Mouse (Mus musculus): ENCODE results near the gene Dennd2c. TPM values are rescaled to one million over a fixed set of nuclear protein-coding genes. Genes with fewer than 3 reads are reported as not detected.

Dennd2c gene
- polyA plus RNA-seq, 1 experiment from 2014 or later = 3.6 TPM

DNA sequence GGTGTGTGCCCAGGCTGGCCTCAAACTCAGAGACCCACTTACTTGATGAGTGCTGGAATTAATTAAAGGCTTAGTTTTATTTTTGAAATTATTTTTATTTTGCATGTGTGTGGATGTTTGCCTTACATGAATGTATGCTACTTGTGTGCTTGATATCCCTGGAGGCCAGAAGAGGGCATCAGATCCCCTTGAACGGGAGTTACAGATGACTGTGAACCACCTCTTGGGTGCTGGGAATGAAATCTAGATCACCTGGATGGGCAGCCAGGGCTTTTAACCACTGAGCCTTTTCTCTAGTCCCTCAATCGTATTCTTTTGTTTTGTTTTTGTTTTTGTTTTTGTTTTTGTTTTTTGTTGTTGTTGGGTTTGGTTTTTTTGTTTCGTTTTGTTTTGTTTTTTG, 23.7 kb downstream of the Dennd2c start:
- H3K36me3 ChIP-seq (replicated peaks; ENCODE audit: control insufficient read depth, insufficient read depth, low read depth, low read length) = no peaks in the 10 kb centered on the region
- ATAC-seq (replicated peaks; ENCODE audit: insufficient number of reproducible peaks, low FRiP score, low TSS enrichment, low read depth) (no peak), DNase-seq (ENCODE audit: low spot score) (no peak)
- H3K4me3 ChIP-seq (ENCODE audit: low read depth, low read length) = no peak overlapping the region
- no peaks in the 10 kb centered on the region; the same call in 1 of the 2 replicates for H3K4me1 ChIP-seq (ENCODE audit: control insufficient read depth, insufficient read depth, low read length)
- 88% methylated on average over 3 of the region's 3 CpGs for WGBS
- H3K4me2 ChIP-seq (ENCODE audit: low read depth, low read length) = no peak overlapping the region
- no peak overlapping the region for H3K27ac ChIP-seq (replicated peaks; ENCODE audit: low read depth, low read length)
- H3K27me3 ChIP-seq (ENCODE audit: control insufficient read depth, insufficient read depth, low read length) = no peaks in the 10 kb centered on the region
- H3K9me3 ChIP-seq (replicated peaks; ENCODE audit: control insufficient read depth, low read length) = no peaks in the 10 kb centered on the region
- no peak overlapping the region for H3K9ac ChIP-seq (replicated peaks; ENCODE audit: low read length)

GRCm38 (mm10) chr3:103127177-103127576, 24.8 kb downstream of the Dennd2c start:
- Histone ChIP-seq H3K4me3 (ENCODE audit: low read depth, low read length) (no peak overlapping the region), H3K9me3 (replicated peaks; ENCODE audit: control insufficient read depth, low read length) (no peaks in the 10 kb centered on the region), H3K4me2 (ENCODE audit: low read depth, low read length) (no peak overlapping the region), H3K4me1 (ENCODE audit: control insufficient read depth, insufficient read depth, low read length) (no peaks in the 10 kb centered on the region; the same call in 1 of the 2 replicates), H3K27ac (replicated peaks; ENCODE audit: low read depth, low read length) (no peak overlapping the region), H3K36me3 (replicated peaks; ENCODE audit: control insufficient read depth, insufficient read depth, low read depth, low read length) (no peaks in the 10 kb centered on the region), H3K9ac (replicated peaks; ENCODE audit: low read length) (no peak overlapping the region), H3K27me3 (ENCODE audit: control insufficient read depth, insufficient read depth, low read length) (no peaks in the 10 kb centered on the region)
- ATAC-seq (replicated peaks; ENCODE audit: insufficient number of reproducible peaks, low FRiP score, low TSS enrichment, low read depth) (no peak), DNase-seq (ENCODE audit: low spot score) (no peak)
- 44% methylated on average over 2 of the region's 2 CpGs for WGBS

GRCm38 (mm10) chr3:103127721-103128120, 25.3 kb downstream of the Dennd2c start:
- Histone ChIP-seq H3K9me3 (replicated peaks; ENCODE audit: control insufficient read depth, low read length) (no peaks in the 10 kb centered on the region), H3K4me2 (ENCODE audit: low read depth, low read length) (no peak overlapping the region), H3K4me1 (ENCODE audit: control insufficient read depth, insufficient read depth, low read length) (no peaks in the 10 kb centered on the region; the same call in 1 of the 2 replicates), H3K36me3 (replicated peaks; ENCODE audit: control insufficient read depth, insufficient read depth, low read depth, low read length) (no peaks in the 10 kb centered on the region), H3K27me3 (ENCODE audit: control insufficient read depth, insufficient read depth, low read length) (no peaks in the 10 kb centered on the region), H3K9ac (replicated peaks; ENCODE audit: low read length) (no peak overlapping the region), H3K27ac (replicated peaks; ENCODE audit: low read depth, low read length) (no peak overlapping the region), H3K4me3 (ENCODE audit: low read depth, low read length) (no peak overlapping the region)
- no peak for DNase-seq (ENCODE audit: low spot score)
- WGBS = 67% methylated on average over 5 of the region's 5 CpGs
- no peak for ATAC-seq (replicated peaks; ENCODE audit: insufficient number of reproducible peaks, low FRiP score, low TSS enrichment, low read depth)

- no peaks in the 10 kb centered on the region for H3K27me3 ChIP-seq (ENCODE audit: control insufficient read depth, insufficient read depth, low read length)
- WGBS = 47% methylated on average over 4 of the region's 4 CpGs
- no peak overlapping the region for H3K9ac ChIP-seq (replicated peaks; ENCODE audit: low read length)
- H3K27ac ChIP-seq (replicated peaks; ENCODE audit: low read depth, low read length) = no peak overlapping the region
- no peaks in the 10 kb centered on the region for H3K9me3 ChIP-seq (replicated peaks; ENCODE audit: control insufficient read depth, low read length)
- H3K4me3 ChIP-seq (ENCODE audit: low read depth, low read length) = no peak overlapping the region
- H3K4me2 ChIP-seq (ENCODE audit: low read depth, low read length) = no peak overlapping the region
- no peaks in the 10 kb centered on the region for H3K36me3 ChIP-seq (replicated peaks; ENCODE audit: control insufficient read depth, insufficient read depth, low read depth, low read length)
- DNase-seq (ENCODE audit: low spot score) (no peak), ATAC-seq (replicated peaks; ENCODE audit: insufficient number of reproducible peaks, low FRiP score, low TSS enrichment, low read depth) (no peak)
- H3K4me1 ChIP-seq (ENCODE audit: control insufficient read depth, insufficient read depth, low read length) = no peaks in the 10 kb centered on the region; the same call in 1 of the 2 replicates
Measured at GRCm38 (mm10) chr3:103128251-103128650, 25.8 kb downstream of the Dennd2c start.

GRCm38 (mm10) chr3:103129367-103130159, 27.2 kb downstream of the Dennd2c start:
- ATAC-seq (replicated peaks; ENCODE audit: insufficient number of reproducible peaks, low FRiP score, low TSS enrichment, low read depth) (no peak), DNase-seq (ENCODE audit: low spot score) (no peak)
- no peak overlapping the region for H3K27ac ChIP-seq (replicated peaks; ENCODE audit: low read depth, low read length)
- H3K9ac ChIP-seq (replicated peaks; ENCODE audit: low read length) = no peak overlapping the region
- no peak overlapping the region for H3K4me2 ChIP-seq (ENCODE audit: low read depth, low read length)
- no peaks in the 10 kb centered on the region; the same call in 1 of the 2 replicates for H3K4me1 ChIP-seq (ENCODE audit: control insufficient read depth, insufficient read depth, low read length)
- H3K4me3 ChIP-seq (ENCODE audit: low read depth, low read length) = no peak overlapping the region
- no peaks in the 10 kb centered on the region for H3K36me3 ChIP-seq (replicated peaks; ENCODE audit: control insufficient read depth, insufficient read depth, low read depth, low read length)
- no peaks in the 10 kb centered on the region for H3K27me3 ChIP-seq (ENCODE audit: control insufficient read depth, insufficient read depth, low read length)
- no peaks in the 10 kb centered on the region for H3K9me3 ChIP-seq (replicated peaks; ENCODE audit: control insufficient read depth, low read length)
- 86% methylated on average over 8 of the region's 8 CpGs for WGBS

DNA sequence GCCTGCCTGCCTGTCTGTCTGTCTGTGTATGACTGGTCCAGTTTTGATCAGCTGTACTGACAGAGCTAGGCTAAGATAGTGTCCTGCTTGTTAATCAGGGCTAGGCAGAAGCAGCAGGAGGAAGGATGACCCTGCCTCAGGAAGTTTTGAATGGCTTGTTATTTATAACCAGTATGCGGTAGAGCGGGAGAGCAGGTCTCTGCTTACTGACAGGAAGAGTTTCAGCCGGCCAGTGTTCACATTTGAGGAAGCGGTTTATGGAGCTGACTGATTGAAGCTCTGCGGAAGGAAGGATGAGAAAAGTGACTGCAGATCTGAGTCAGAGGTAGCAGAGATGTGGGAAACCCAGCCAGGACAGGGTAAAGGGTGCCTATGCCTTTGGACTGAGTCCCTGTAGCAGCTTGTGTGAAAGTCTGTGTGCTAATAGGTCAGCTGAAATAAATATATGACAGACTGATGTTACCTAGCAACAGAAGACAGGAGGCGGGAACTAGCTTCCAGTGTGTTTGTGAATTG, 27.9 kb downstream of the Dennd2c start:
- H3K9me3 ChIP-seq (replicated peaks; ENCODE audit: control insufficient read depth, low read length) = no peaks in the 10 kb centered on the region
- H3K36me3 ChIP-seq (replicated peaks; ENCODE audit: control insufficient read depth, insufficient read depth, low read depth, low read length) = no peaks in the 10 kb centered on the region
- H3K27me3 ChIP-seq (ENCODE audit: control insufficient read depth, insufficient read depth, low read length) = no peaks in the 10 kb centered on the region
- H3K4me1 ChIP-seq (ENCODE audit: control insufficient read depth, insufficient read depth, low read length) = no peaks in the 10 kb centered on the region; the same call in 1 of the 2 replicates
- H3K27ac ChIP-seq (replicated peaks; ENCODE audit: low read depth, low read length) = no peak overlapping the region
- no peak overlapping the region for H3K4me3 ChIP-seq (ENCODE audit: low read depth, low read length)
- peak; percentile 13 for DNase-seq (ENCODE audit: low spot score)
- no peak for ATAC-seq (replicated peaks; ENCODE audit: insufficient number of reproducible peaks, low FRiP score, low TSS enrichment, low read depth)
- WGBS = 43% methylated on average over 6 of the region's 6 CpGs
- H3K9ac ChIP-seq (replicated peaks; ENCODE audit: low read length) = no peak overlapping the region
- H3K4me2 ChIP-seq (ENCODE audit: low read depth, low read length) = no peak overlapping the region

- no peak overlapping the region for H3K9ac ChIP-seq (replicated peaks; ENCODE audit: low read length)
- no peak overlapping the region for H3K4me2 ChIP-seq (ENCODE audit: low read depth, low read length)
- H3K4me1 ChIP-seq (ENCODE audit: control insufficient read depth, insufficient read depth, low read length) = no peaks in the 10 kb centered on the region; the same call in 1 of the 2 replicates
- ATAC-seq (replicated peaks; ENCODE audit: insufficient number of reproducible peaks, low FRiP score, low TSS enrichment, low read depth) (no peak), DNase-seq (ENCODE audit: low spot score) (no peak)
- no peak overlapping the region for H3K4me3 ChIP-seq (ENCODE audit: low read depth, low read length)
- H3K36me3 ChIP-seq (replicated peaks; ENCODE audit: control insufficient read depth, insufficient read depth, low read depth, low read length) = no peaks in the 10 kb centered on the region
- no peaks in the 10 kb centered on the region for H3K9me3 ChIP-seq (replicated peaks; ENCODE audit: control insufficient read depth, low read length)
- H3K27me3 ChIP-seq (ENCODE audit: control insufficient read depth, insufficient read depth, low read length) = no peaks in the 10 kb centered on the region
- WGBS = 89% methylated on average over 10 of the region's 10 CpGs
- H3K27ac ChIP-seq (replicated peaks; ENCODE audit: low read depth, low read length) = no peak overlapping the region
Measured at GRCm38 (mm10) chr3:103133098-103133497, 30.7 kb downstream of the Dennd2c start.

- ATAC-seq (replicated peaks; ENCODE audit: insufficient number of reproducible peaks, low FRiP score, low TSS enrichment, low read depth) = no peak
- Histone ChIP-seq H3K36me3 (replicated peaks; ENCODE audit: control insufficient read depth, insufficient read depth, low read depth, low read length) (no peaks in the 10 kb centered on the region), H3K9ac (replicated peaks; ENCODE audit: low read length) (no peak overlapping the region), H3K27me3 (ENCODE audit: control insufficient read depth, insufficient read depth, low read length) (no peaks in the 10 kb centered on the region), H3K27ac (replicated peaks; ENCODE audit: low read depth, low read length) (no peak overlapping the region), H3K4me2 (ENCODE audit: low read depth, low read length) (no peak overlapping the region), H3K9me3 (replicated peaks; ENCODE audit: control insufficient read depth, low read length) (no peaks in the 10 kb centered on the region), H3K4me3 (ENCODE audit: low read depth, low read length) (no peak overlapping the region), H3K4me1 (ENCODE audit: control insufficient read depth, insufficient read depth, low read length) (no peaks in the 10 kb centered on the region)
- WGBS = 74% methylated on average over 4 of the region's 4 CpGs
- DNase-seq (ENCODE audit: low spot score) = no peak
Measured at GRCm38 (mm10) chr3:103136414-103137077, 34.1 kb downstream of the Dennd2c start.
